Mouse (Mus musculus) layer of hippocampus, adult 2 months (tissue): ENCODE data around the gene Vmn2r83. TPM values are rescaled to one million over a fixed set of nuclear protein-coding genes. Genes with fewer than 3 reads are reported as not detected.

Experiments used
- DNase-seq, 2 experiments: peaks; one replicate each; pipeline ENCODE4 v3.0.0; 2022; ENCODE audit warnings: low spot score in 2 of 2
- H3K27ac ChIP-seq: fragments of 200-600 bp; 2 replicates; pipeline ENCODE4 v1.8.1; 2022
- H3K4me3 ChIP-seq: fragments of 200-600 bp; 2 replicates; pipeline ENCODE4 v1.8.1; 2022; ENCODE audit warnings: mild to moderate bottlenecking
- CTCF ChIP-seq: fragments of 200-600 bp; conservative IDR thresholded peaks from 2 replicates; pipeline ENCODE4 v1.8.1; 2022; ENCODE audit warnings: antibody characterized with exemption, mild to moderate bottlenecking, moderate library complexity
- microRNA-seq, 2 experiments: library from miRNA; unstranded; fragments of <30 nt; microRNA quantifications; one replicate each; pipeline ENCODE4 v1.2.0; 2021
- total RNA-seq, 2 experiments: library from RNA; stranded (reverse); gene quantifications; 2 replicates each; pipeline ENCODE4 v1.2.3; 2021

Gene Vmn2r83
- total RNA-seq, 2 experiments from 2014 or later, result not detected

- DNase-seq, result no peak
- TF ChIP-seq CTCF, result no peak
- Histone ChIP-seq H3K4me3 (no peak overlapping the region), H3K27ac (no peak overlapping the region)
Observed at GRCm38 (mm10) chr10:79541522-79541921, 73.0 kb downstream of the Vmn2r83 start.

GRCm38 (mm10) chr10:79542171-79542570, 73.6 kb downstream of the Vmn2r83 start:
- H3K4me3 ChIP-seq, result no peak overlapping the region
- no peak overlapping the region for H3K27ac ChIP-seq
- TF ChIP-seq CTCF, result no peak
- DNase-seq, result no peak

Small RNA genes lying within 50 kb of the gene (microRNA-seq; reads per million reads assigned to microRNA genes)
- gene Mir6909, result 0 reads per million in 2 experiments

Other genes with a start within 250 kb of the Vmn2r83 start
- not detected for gene Vmn2r81, start 221.0 kb upstream of the Vmn2r83 start, total RNA-seq
- not detected for gene Vmn2r82, start 112.2 kb upstream of the Vmn2r83 start, total RNA-seq
- 1 to 10 TPM; 4.2 to 4.9 TPM for gene Plpp2, start 65.1 kb downstream of the Vmn2r83 start, total RNA-seq
- 10 to 100 TPM; 60.1 to 61.6 TPM for gene Mier2, start 86.5 kb downstream of the Vmn2r83 start, total RNA-seq
- 1 to 10 TPM in 1 of 2 experiments, not detected in 1; 1.2 TPM for gene Theg, start 118.6 kb downstream of the Vmn2r83 start, total RNA-seq
- gene C2cd4c, start 145.3 kb downstream of the Vmn2r83 start, total RNA-seq, result 10 to 100 TPM; 15.5 to 16.6 TPM
- gene Shc2, start 169.2 kb downstream of the Vmn2r83 start, total RNA-seq, result 10 to 100 TPM; 44.7 to 49.4 TPM
- under 1 TPM; 0.29 to 0.38 TPM for gene Odf3l2, start 177.0 kb downstream of the Vmn2r83 start, total RNA-seq
- gene Madcam1, start 195.8 kb downstream of the Vmn2r83 start, total RNA-seq, result not detected
- 10 to 100 TPM; 67.8 to 73.5 TPM for gene Tpgs1, start 200.6 kb downstream of the Vmn2r83 start, total RNA-seq
- gene Cdc34, start 213.5 kb downstream of the Vmn2r83 start, total RNA-seq, result 10 to 100 TPM; 73.1 to 79.8 TPM
- gene Gzmm, start 220.3 kb downstream of the Vmn2r83 start, total RNA-seq, result 1 to 10 TPM; 3.3 to 4.0 TPM
- gene Bsg, start 235.8 kb downstream of the Vmn2r83 start, total RNA-seq, result 100 to 1,000 TPM; 538 TPM
- gene Hcn2, start 247.9 kb downstream of the Vmn2r83 start, total RNA-seq, result 100 to 1,000 TPM; 118 TPM